Mouse (Mus musculus): ENCODE measurements at regions not wholly inside any gene's neighbourhood (a gene's known extent, or its start where the extent isn't known, plus 50 kb on each side); places are given as distances from the start of the nearest gene placed in this dataset.

- H3K36me3 ChIP-seq (replicated peaks in 1 of 2; ENCODE audit: control insufficient read depth in 1 of 2, insufficient read depth in 1 of 2, low read length in 1 of 2), result no peaks in the 10 kb centered on the region
- DNase-seq (ENCODE audit: extremely low read depth), result no peak
- H3K79me2 ChIP-seq (replicated peaks; ENCODE audit: control insufficient read depth, extremely low read depth, insufficient read depth, poor library complexity, severe bottlenecking), result no peaks in the 10 kb centered on the region
- no peaks in the 10 kb centered on the region for H3K27me3 ChIP-seq (replicated peaks)
- dilution Hi-C loops (cut with MboI; ENCODE audit: extremely low pct_ligation_motif_present, extremely low pct_unique_long_range_greater_than_20kb, low sequenced_read_pairs) (no loop called here), in situ Hi-C loops (cut with MboI; ENCODE audit: low pct_ligation_motif_present, low pct_unique_long_range_greater_than_20kb, low sequenced_read_pairs) (no loop called here)
- H3K9me3 ChIP-seq (replicated peaks; ENCODE audit: low read length), result peaks cover 37% of the 10 kb centered on the region
- no peaks in the 10 kb centered on the region for H3K4me1 ChIP-seq (ENCODE audit: control insufficient read depth in 1 of 2, insufficient read depth in 2 of 2)
- no peak for TF ChIP-seq RCOR1 (conservative IDR thresholded peaks at IDR 0.05; ENCODE audit: low read depth, low read length)
- TF ChIP-seq PAX5 (IDR thresholded peaks at IDR 0.05; ENCODE audit: low read length), result no peak
- no peak for TF ChIP-seq JUN (IDR thresholded peaks at IDR 0.05; ENCODE audit: insufficient read depth, low read depth, low read length)
- TF ChIP-seq USF1 (IDR thresholded peaks at IDR 0.05; ENCODE audit: low read depth, low read length), result no peak
- no peak for TF ChIP-seq IRF4 (IDR thresholded peaks at IDR 0.05; ENCODE audit: low read depth, low read length)
- TF ChIP-seq GABPA (IDR thresholded peaks at IDR 0.05; ENCODE audit: insufficient replicate concordance, low read depth, low read length), result no peak
- no peak overlapping the region for H3K9ac ChIP-seq (ENCODE audit: insufficient read depth, low read depth)
- no peak overlapping the region for H3K27ac ChIP-seq (ENCODE audit: insufficient read depth, low read depth)
- no peak overlapping the region for H3K4me3 ChIP-seq (replicated peaks in 1 of 3; ENCODE audit: low read depth in 2 of 3, low read length in 2 of 3, poor library complexity in 1 of 3)
- H3K4me2 ChIP-seq (ENCODE audit: insufficient read depth, low read depth, poor library complexity, severe bottlenecking), result no peak overlapping the region
Observed at GRCm38 (mm10) chr8:27980920-27981319, 533.5 kb downstream of the Poteg start.

GRCm38 (mm10) chr8:27981769-27982168 lies 534.3 kb downstream of the Poteg start:
- DNase-seq (ENCODE audit: extremely low read depth), result no peak
- Histone ChIP-seq H3K4me2 (ENCODE audit: insufficient read depth, low read depth, poor library complexity, severe bottlenecking) (no peak overlapping the region), H3K4me1 (ENCODE audit: control insufficient read depth in 1 of 2, insufficient read depth in 2 of 2) (no peaks in the 10 kb centered on the region), H3K36me3 (replicated peaks in 1 of 2; ENCODE audit: control insufficient read depth in 1 of 2, insufficient read depth in 1 of 2, low read length in 1 of 2) (no peaks in the 10 kb centered on the region), H3K27me3 (replicated peaks) (no peaks in the 10 kb centered on the region), H3K79me2 (replicated peaks; ENCODE audit: control insufficient read depth, extremely low read depth, insufficient read depth, poor library complexity, severe bottlenecking) (no peaks in the 10 kb centered on the region), H3K9ac (ENCODE audit: insufficient read depth, low read depth) (no peak overlapping the region), H3K4me3 (replicated peaks in 1 of 3; ENCODE audit: low read depth in 2 of 3, low read length in 2 of 3, poor library complexity in 1 of 3) (no peak overlapping the region), H3K9me3 (replicated peaks; ENCODE audit: low read length) (peaks cover 33% of the 10 kb centered on the region), H3K27ac (ENCODE audit: insufficient read depth, low read depth) (no peak overlapping the region)
- TF ChIP-seq MAX (IDR thresholded peaks at IDR 0.05; ENCODE audit: low read length) (no peak), USF1 (IDR thresholded peaks at IDR 0.05; ENCODE audit: low read depth, low read length) (no peak), ZKSCAN1 (IDR thresholded peaks at IDR 0.05; ENCODE audit: borderline replicate concordance, low read depth, low read length) (no peak)
- dilution Hi-C loops (cut with MboI; ENCODE audit: extremely low pct_ligation_motif_present, extremely low pct_unique_long_range_greater_than_20kb, low sequenced_read_pairs), result no loop called here
- in situ Hi-C loops (cut with MboI; ENCODE audit: low pct_ligation_motif_present, low pct_unique_long_range_greater_than_20kb, low sequenced_read_pairs), result no loop called here

- dilution Hi-C loops (cut with MboI; ENCODE audit: extremely low pct_ligation_motif_present, extremely low pct_unique_long_range_greater_than_20kb, low sequenced_read_pairs) (no loop called here), in situ Hi-C loops (cut with MboI; ENCODE audit: low pct_ligation_motif_present, low pct_unique_long_range_greater_than_20kb, low sequenced_read_pairs) (no loop called here)
- H3K79me2 ChIP-seq (replicated peaks; ENCODE audit: control insufficient read depth, extremely low read depth, insufficient read depth, poor library complexity, severe bottlenecking), result no peaks in the 10 kb centered on the region
Observed at GRCm38 (mm10) chr8:28012849-28013248, 565.4 kb downstream of the Poteg start.

More at GRCm38 (mm10) chr8:28012849-28013248, 565.4 kb downstream of the Poteg start:
- Histone ChIP-seq H3K4me1 (ENCODE audit: control insufficient read depth in 1 of 2, insufficient read depth in 2 of 2) (no peaks in the 10 kb centered on the region), H3K27me3 (replicated peaks) (no peaks in the 10 kb centered on the region), H3K9ac (ENCODE audit: insufficient read depth, low read depth) (no peak overlapping the region), H3K9me3 (replicated peaks; ENCODE audit: low read length) (peaks cover 26% of the 10 kb centered on the region), H3K4me3 (replicated peaks in 1 of 3; ENCODE audit: low read depth in 2 of 3, low read length in 2 of 3, poor library complexity in 1 of 3) (no peak overlapping the region), H3K27ac (ENCODE audit: insufficient read depth, low read depth) (no peak overlapping the region), H3K4me2 (ENCODE audit: insufficient read depth, low read depth, poor library complexity, severe bottlenecking) (no peak overlapping the region), H3K36me3 (replicated peaks in 1 of 2; ENCODE audit: control insufficient read depth in 1 of 2, insufficient read depth in 1 of 2, low read length in 1 of 2) (no peaks in the 10 kb centered on the region)
- no peak for DNase-seq (ENCODE audit: extremely low read depth)
- no peak for TF ChIP-seq NELFE (IDR thresholded peaks at IDR 0.05; ENCODE audit: low read depth, low read length)
- no peak for TF ChIP-seq USF1 (IDR thresholded peaks at IDR 0.05; ENCODE audit: low read depth, low read length)
- no peak for TF ChIP-seq POLR2AphosphoS2 (IDR thresholded peaks at IDR 0.05; ENCODE audit: low read depth, low read length)
